Mouse (Mus musculus): ENCODE results near the gene Stub1. TPM values are rescaled to one million over a fixed set of nuclear protein-coding genes. Genes with fewer than 3 reads are reported as not detected.
A peak's percentile ranks its signal among the peaks of the same experiment; 100 is the strongest.
"Not testable (repeated sequence)": the region's sequence is repeated elsewhere in the genome, so short reads cannot be mapped to it uniquely, and the experiment has no call there.

Stub1 gene
- polyA plus RNA-seq, 1 experiment from 2014 or later: 345 TPM

GRCm38 (mm10) chr17:25809606-25810340 lies 23.4 kb downstream of the Stub1 start:
- no peaks in the 10 kb centered on the region for H3K9me3 ChIP-seq (ENCODE audit: control insufficient read depth, low read length)
- H3K36me3 ChIP-seq (ENCODE audit: control insufficient read depth, insufficient read depth, low read length): no peaks in the 10 kb centered on the region
- H3K4me2 ChIP-seq (ENCODE audit: low read length): peak overlapping the region; percentile 96
- no peak for ATAC-seq (replicated peaks; ENCODE audit: low FRiP score, low TSS enrichment, low read depth)
- H3K27ac ChIP-seq (ENCODE audit: low read depth): no peak overlapping the region
- DNase-seq (ENCODE audit: low spot score): no peak
- H3K27me3 ChIP-seq (replicated peaks; ENCODE audit: control insufficient read depth, insufficient read depth, low read length): peaks cover 34% of the 10 kb centered on the region
- peak overlapping the region; percentile 60 for H3K4me3 ChIP-seq (ENCODE audit: low read depth, low read length)
- WGBS: 4% methylated on average over 21 of the region's 25 CpGs
- peaks cover 12% of the 10 kb centered on the region for H3K4me1 ChIP-seq (replicated peaks; ENCODE audit: control insufficient read depth, insufficient read depth, low read length)
- peak overlapping the region; percentile 53 for H3K9ac ChIP-seq (ENCODE audit: low read length)

- ATAC-seq (replicated peaks; ENCODE audit: low FRiP score, low TSS enrichment, low read depth) (peak; percentile 69), DNase-seq (ENCODE audit: low spot score) (peak; percentile 84)
- Histone ChIP-seq H3K9me3 (ENCODE audit: control insufficient read depth, low read length) (no peaks in the 10 kb centered on the region), H3K36me3 (ENCODE audit: control insufficient read depth, insufficient read depth, low read length) (no peaks in the 10 kb centered on the region), H3K27ac (ENCODE audit: low read depth) (no peak within 1 kb of the TSS), H3K4me1 (replicated peaks; ENCODE audit: control insufficient read depth, insufficient read depth, low read length) (peaks cover 12% of the 10 kb centered on the region), H3K9ac (ENCODE audit: low read length) (peak within 1 kb of the TSS; percentile 53), H3K4me3 (ENCODE audit: low read depth, low read length) (peak within 1 kb of the TSS; percentile 60), H3K4me2 (ENCODE audit: low read length) (peak within 1 kb of the TSS; percentile 96), H3K27me3 (replicated peaks; ENCODE audit: control insufficient read depth, insufficient read depth, low read length) (peaks cover 34% of the 10 kb centered on the region)
- WGBS: under 1% methylated on average over 89 of the region's 100 CpGs
These were observed 24.2 kb downstream of the Stub1 start, which contains the start of gene Fbxl16 for GRCm38 (mm10) chr17:25808789-25809605. Gene Fbxl16 (plus strand): TSS chr17:25809085.

- Histone ChIP-seq H3K36me3 (ENCODE audit: control insufficient read depth, insufficient read depth, low read length) (no peaks in the 10 kb centered on the region), H3K4me2 (ENCODE audit: low read length) (peak overlapping the region; percentile 96), H3K27ac (ENCODE audit: low read depth) (no peak overlapping the region), H3K27me3 (replicated peaks; ENCODE audit: control insufficient read depth, insufficient read depth, low read length) (peaks cover 34% of the 10 kb centered on the region), H3K9me3 (ENCODE audit: control insufficient read depth, low read length) (no peaks in the 10 kb centered on the region), H3K9ac (ENCODE audit: low read length) (no peak overlapping the region), H3K4me1 (replicated peaks; ENCODE audit: control insufficient read depth, insufficient read depth, low read length) (peaks cover 12% of the 10 kb centered on the region), H3K4me3 (ENCODE audit: low read depth, low read length) (no peak overlapping the region)
- ATAC-seq (replicated peaks; ENCODE audit: low FRiP score, low TSS enrichment, low read depth) (no peak), DNase-seq (ENCODE audit: low spot score) (no peak)
- whole genome bisulfite sequencing: 47% methylated on average over 5 of the region's 5 CpGs
These were observed 25.2 kb downstream of the Stub1 start for GRCm38 (mm10) chr17:25808028-25808427.

GRCm38 (mm10) chr17:25807452-25807851 lies 25.8 kb downstream of the Stub1 start:
- not testable (repeated sequence) for H3K27ac ChIP-seq (ENCODE audit: low read depth); DNase-seq (ENCODE audit: low spot score); H3K36me3 ChIP-seq (ENCODE audit: control insufficient read depth, insufficient read depth, low read length); H3K9ac ChIP-seq (ENCODE audit: low read length); H3K9me3 ChIP-seq (ENCODE audit: control insufficient read depth, low read length); ATAC-seq (replicated peaks; ENCODE audit: low FRiP score, low TSS enrichment, low read depth); H3K4me3 ChIP-seq (ENCODE audit: low read depth, low read length); H3K4me2 ChIP-seq (ENCODE audit: low read length)
- WGBS: 44% methylated on average over 2 of the region's 2 CpGs
- H3K4me1 ChIP-seq (replicated peaks; ENCODE audit: control insufficient read depth, insufficient read depth, low read length): peaks cover 12% of the 10 kb centered on the region
- H3K27me3 ChIP-seq (replicated peaks; ENCODE audit: control insufficient read depth, insufficient read depth, low read length): peaks cover 28% of the 10 kb centered on the region

GRCm38 (mm10) chr17:25806507-25806906 lies 26.7 kb downstream of the Stub1 start:
- no peak overlapping the region for H3K9ac ChIP-seq (ENCODE audit: low read length)
- no peak overlapping the region for H3K4me2 ChIP-seq (ENCODE audit: low read length)
- DNase-seq (ENCODE audit: low spot score) (no peak), ATAC-seq (replicated peaks; ENCODE audit: low FRiP score, low TSS enrichment, low read depth) (no peak)
- no peaks in the 10 kb centered on the region for H3K9me3 ChIP-seq (ENCODE audit: control insufficient read depth, low read length)
- H3K27me3 ChIP-seq (replicated peaks; ENCODE audit: control insufficient read depth, insufficient read depth, low read length): peaks cover 30% of the 10 kb centered on the region
- WGBS: 78% methylated on average over 4 of the region's 4 CpGs
- no peaks in the 10 kb centered on the region for H3K36me3 ChIP-seq (ENCODE audit: control insufficient read depth, insufficient read depth, low read length)
- H3K27ac ChIP-seq (ENCODE audit: low read depth): no peak overlapping the region
- peaks cover 12% of the 10 kb centered on the region for H3K4me1 ChIP-seq (replicated peaks; ENCODE audit: control insufficient read depth, insufficient read depth, low read length)
- H3K4me3 ChIP-seq (ENCODE audit: low read depth, low read length): no peak overlapping the region

GRCm38 (mm10) chr17:25802825-25803517 lies 30.2 kb downstream of the Stub1 start:
- no peak overlapping the region for H3K4me2 ChIP-seq (ENCODE audit: low read length)
- 12% methylated on average over 10 of the region's 10 CpGs for WGBS
- no peaks in the 10 kb centered on the region for H3K36me3 ChIP-seq (ENCODE audit: control insufficient read depth, insufficient read depth, low read length)
- no peak overlapping the region for H3K27ac ChIP-seq (ENCODE audit: low read depth)
- DNase-seq (ENCODE audit: low spot score): no peak
- H3K9ac ChIP-seq (ENCODE audit: low read length): no peak overlapping the region
- ATAC-seq (replicated peaks; ENCODE audit: low FRiP score, low TSS enrichment, low read depth): peak; percentile 68
- no peak overlapping the region for H3K4me3 ChIP-seq (ENCODE audit: low read depth, low read length)
- peaks cover 4% of the 10 kb centered on the region; the same call in 1 of the 2 replicates for H3K27me3 ChIP-seq (replicated peaks; ENCODE audit: control insufficient read depth, insufficient read depth, low read length)
- no peaks in the 10 kb centered on the region for H3K9me3 ChIP-seq (ENCODE audit: control insufficient read depth, low read length)
- no peaks in the 10 kb centered on the region for H3K4me1 ChIP-seq (replicated peaks; ENCODE audit: control insufficient read depth, insufficient read depth, low read length)

GRCm38 (mm10) chr17:25801029-25801428 lies 32.2 kb downstream of the Stub1 start:
- H3K4me3 ChIP-seq (ENCODE audit: low read depth, low read length): no peak overlapping the region
- H3K9me3 ChIP-seq (ENCODE audit: control insufficient read depth, low read length): no peaks in the 10 kb centered on the region
- DNase-seq (ENCODE audit: low spot score): peak; percentile 72
- peaks cover 6% of the 10 kb centered on the region for H3K4me1 ChIP-seq (replicated peaks; ENCODE audit: control insufficient read depth, insufficient read depth, low read length)
- H3K4me2 ChIP-seq (ENCODE audit: low read length): no peak overlapping the region
- H3K27ac ChIP-seq (ENCODE audit: low read depth): no peak overlapping the region
- H3K36me3 ChIP-seq (ENCODE audit: control insufficient read depth, insufficient read depth, low read length): no peaks in the 10 kb centered on the region
- no peak overlapping the region for H3K9ac ChIP-seq (ENCODE audit: low read length)
- peaks cover 4% of the 10 kb centered on the region; the same call in 1 of the 2 replicates for H3K27me3 ChIP-seq (replicated peaks; ENCODE audit: control insufficient read depth, insufficient read depth, low read length)
- ATAC-seq (replicated peaks; ENCODE audit: low FRiP score, low TSS enrichment, low read depth): no peak
- WGBS: 6% methylated on average over 6 of the region's 6 CpGs

GRCm38 (mm10) chr17:25796951-25797369 lies 36.2 kb downstream of the Stub1 start, which contains the start of gene Metrn:
Gene Metrn (minus strand): TSS chr17:25797136.
- Histone ChIP-seq H3K36me3 (ENCODE audit: control insufficient read depth, insufficient read depth, low read length) (no peaks in the 10 kb centered on the region), H3K4me1 (replicated peaks; ENCODE audit: control insufficient read depth, insufficient read depth, low read length) (peaks cover 24% of the 10 kb centered on the region), H3K9me3 (ENCODE audit: control insufficient read depth, low read length) (no peaks in the 10 kb centered on the region), H3K27me3 (replicated peaks; ENCODE audit: control insufficient read depth, insufficient read depth, low read length) (peaks cover 4% of the 10 kb centered on the region; the same call in 1 of the 2 replicates), H3K9ac (ENCODE audit: low read length) (peak within 1 kb of the TSS; percentile 66), H3K4me3 (ENCODE audit: low read depth, low read length) (peak within 1 kb of the TSS; percentile 86), H3K27ac (ENCODE audit: low read depth) (peak within 1 kb of the TSS; percentile 47), H3K4me2 (ENCODE audit: low read length) (peak within 1 kb of the TSS; percentile 96)
- ATAC-seq (replicated peaks; ENCODE audit: low FRiP score, low TSS enrichment, low read depth) (peak; percentile 74), DNase-seq (ENCODE audit: low spot score) (peak; percentile 92)
- under 1% methylated on average over 31 of the region's 35 CpGs for WGBS

Measured in intestine, embryonic 14.5 days (tissue).